Comparison of ENCODE assay signal across 31 mouse cellular contexts in the genomic region with DNA sequence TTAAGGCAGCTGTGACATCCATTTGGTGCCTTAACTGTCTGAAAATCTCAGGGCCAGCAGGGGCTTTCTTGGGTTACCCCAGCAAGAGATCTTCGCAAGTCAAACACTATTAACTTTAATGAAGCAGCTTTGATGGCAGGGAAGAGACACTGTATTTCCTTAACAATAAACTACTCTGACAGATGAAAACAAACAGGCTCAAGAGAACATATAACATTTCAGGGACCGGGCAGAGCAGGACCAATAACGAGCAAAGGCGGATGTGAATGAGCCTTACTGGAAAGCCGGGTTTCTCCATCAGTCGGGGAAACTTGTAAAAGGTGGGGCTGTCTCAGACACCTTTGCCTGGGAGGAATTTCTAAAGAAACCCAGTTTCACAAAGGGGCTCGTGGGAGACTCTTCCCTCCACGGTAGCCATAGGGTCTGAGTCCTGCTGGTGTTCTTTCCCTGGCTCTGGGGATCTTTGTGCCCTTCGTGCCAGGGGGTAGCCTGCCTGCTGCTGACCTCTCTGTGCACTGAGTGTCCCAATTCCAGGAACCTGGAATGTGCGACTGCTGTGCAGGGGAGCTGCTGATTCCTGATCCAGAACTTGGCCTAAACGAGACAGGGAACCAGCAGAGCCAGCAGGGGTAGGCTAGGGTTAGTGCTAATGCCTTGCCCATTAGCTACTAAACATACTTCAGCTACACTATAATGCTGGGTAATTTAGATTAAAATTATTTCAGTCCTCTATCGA. TPM values are rescaled to one million over a fixed set of nuclear protein-coding genes. Genes with fewer than 3 reads are reported as not detected.
DNase-seq lines count a peak whose midpoint lies in the region; ATAC-seq and TF ChIP-seq lines count a peak whose summit lies in the region.
"Had no signal": no experiment of that assay in that cellular context is flagged by ENCODE, and none has a peak within 500 bp of the region (broad histone marks: within the 10 kb centered on the region; RNA-seq: fewer than 3 reads in every experiment).

No protein-coding gene starts in this region.

- H3K36me3 ChIP-seq in hindbrain, embryonic 10.5 days = no peaks in the 10 kb centered on the region
- H3K36me3 ChIP-seq in hindbrain, postnatal 0 days (ENCODE audit: insufficient read depth, low read length) = no peaks in the 10 kb centered on the region
- no peaks in the 10 kb centered on the region for H3K36me3 ChIP-seq in kidney, postnatal 0 days (ENCODE audit: insufficient read depth, low read length)
- H3K36me3 ChIP-seq in limb, embryonic 10.5 days = no peaks in the 10 kb centered on the region
- H3K36me3 ChIP-seq: embryonic facial prominence, embryonic 13.5 days; forebrain, embryonic 12.5 days; G1E; heart, embryonic 13.5 days; hindbrain, embryonic 15.5 days had no signal

- no peak overlapping the region for H3K4me3 ChIP-seq in hindbrain, embryonic 10.5 days
- H3K4me3 ChIP-seq in hindbrain, postnatal 0 days (ENCODE audit: low read length) = no peak overlapping the region
- H3K4me3 ChIP-seq in kidney, postnatal 0 days (replicated peaks; ENCODE audit: low read depth, low read length) = no peak overlapping the region
- H3K4me3 ChIP-seq in limb, embryonic 10.5 days = no peak overlapping the region
- H3K4me3 ChIP-seq: embryonic facial prominence, embryonic 13.5 days; erythroblast, embryonic 14.5 days; forebrain, embryonic 12.5 days; heart, embryonic 13.5 days; hindbrain, embryonic 15.5 days had no signal

- H3K27ac ChIP-seq in hindbrain, embryonic 10.5 days = peak overlapping the region; percentile 35
- H3K27ac ChIP-seq in hindbrain, postnatal 0 days = no peak overlapping the region
- peak overlapping the region; percentile 70; the same call in 1 of the 2 replicates for H3K27ac ChIP-seq in kidney, postnatal 0 days
- H3K27ac ChIP-seq in limb, embryonic 10.5 days = peak overlapping the region; percentile 53; the same call in 1 of the 2 replicates
- H3K27ac ChIP-seq: embryonic facial prominence, embryonic 13.5 days; forebrain, embryonic 12.5 days; hindbrain, embryonic 15.5 days; liver, embryonic 14.5 days; macrophage had no signal

- H3K27me3 ChIP-seq in hindbrain, embryonic 10.5 days (ENCODE audit: insufficient read depth, poor library complexity, severe bottlenecking) = peaks cover 4% of the 10 kb centered on the region
- 0 out of 2 replicates have a peak, but pooled peaks cover 4% of the 10 kb centered on the region for H3K27me3 ChIP-seq in hindbrain, postnatal 0 days (ENCODE audit: insufficient read depth, low read length)
- H3K27me3 ChIP-seq in kidney, postnatal 0 days (ENCODE audit: insufficient read depth, low read length) = no peaks in the 10 kb centered on the region
- peaks cover 52% of the 10 kb centered on the region for H3K27me3 ChIP-seq in limb, embryonic 10.5 days (ENCODE audit: low read depth, poor library complexity, severe bottlenecking)
- H3K27me3 ChIP-seq: hindbrain, embryonic 15.5 days had no signal

- no peak for TF ChIP-seq CTCF in hindbrain, postnatal 0 days (IDR thresholded peaks at IDR 0.05; ENCODE audit: low read depth)
- no peak for TF ChIP-seq CTCF in kidney, postnatal 0 days (IDR thresholded peaks at IDR 0.05; ENCODE audit: low read depth)

- peaks cover 19% of the 10 kb centered on the region for H3K4me1 ChIP-seq in hindbrain, embryonic 10.5 days (replicated peaks)
- H3K4me1 ChIP-seq in hindbrain, postnatal 0 days (ENCODE audit: insufficient read depth, low read length) = no peaks in the 10 kb centered on the region
- peaks cover 22% of the 10 kb centered on the region; the same call in 1 of the 2 replicates for H3K4me1 ChIP-seq in kidney, postnatal 0 days (replicated peaks; ENCODE audit: insufficient read depth, low read length)
- H3K4me1 ChIP-seq in limb, embryonic 10.5 days = peaks cover 71% of the 10 kb centered on the region
- H3K4me1 ChIP-seq: hindbrain, embryonic 15.5 days had no signal

- ATAC-seq in hindbrain, postnatal 0 days = no peak
- peak; percentile 33; the same call in 1 of the 2 replicates for ATAC-seq in kidney, postnatal 0 days (replicated peaks; ENCODE audit: low FRiP score, low read depth)
- ATAC-seq: forebrain, postnatal 0 days had no signal

- 51% methylated on average over 12 of the region's 12 CpGs for WGBS in hindbrain, embryonic 10.5 days
- 52% methylated on average over 12 of the region's 12 CpGs for WGBS in hindbrain, postnatal 0 days
- 24% methylated on average over 12 of the region's 12 CpGs for WGBS in kidney, postnatal 0 days
- 23% methylated on average over 12 of the region's 12 CpGs for WGBS in limb, embryonic 10.5 days

- no peaks in the 10 kb centered on the region for H3K9me3 ChIP-seq in hindbrain, embryonic 10.5 days
- no peaks in the 10 kb centered on the region for H3K9me3 ChIP-seq in hindbrain, postnatal 0 days (ENCODE audit: low read length)
- H3K9me3 ChIP-seq in kidney, postnatal 0 days (replicated peaks; ENCODE audit: low read length) = no peaks in the 10 kb centered on the region
- H3K9me3 ChIP-seq in limb, embryonic 10.5 days (replicated peaks) = no peaks in the 10 kb centered on the region
- H3K9me3 ChIP-seq: embryonic facial prominence, embryonic 13.5 days; forebrain, embryonic 12.5 days; G1E; heart, embryonic 13.5 days; hindbrain, embryonic 15.5 days had no signal

- no peak overlapping the region for H3K4me2 ChIP-seq in hindbrain, postnatal 0 days (ENCODE audit: low read depth, low read length)
- H3K4me2 ChIP-seq in kidney, postnatal 0 days (ENCODE audit: low read length) = no peak overlapping the region
- H3K4me2 ChIP-seq: embryonic facial prominence, embryonic 13.5 days; forebrain, embryonic 12.5 days; heart, embryonic 13.5 days; hindbrain, embryonic 15.5 days had no signal

- no peak for DNase-seq in hindbrain, embryonic 10.5 days (ENCODE audit: low spot score)
- no peak for DNase-seq in hindbrain, postnatal 0 days (ENCODE audit: low spot score)
- DNase-seq in kidney, adult 8-10 months = peak; percentile 64 to 78
- DNase-seq in kidney, postnatal 0 days (ENCODE audit: low spot score) = peak; percentile 93
- DNase-seq in limb, embryonic 10.5 days (ENCODE audit: low spot score) = no peak
- DNase-seq in cerebellum, adult 18-20 months = no peak
- DNase-seq in frontal cortex, postnatal 36 days (ENCODE audit: low spot score in 2 of 2) = no peak
- DNase-seq in thymus, postnatal 25 days = no peak
- DNase-seq: adrenal gland, postnatal 10 days; cerebellum, adult 2 months; cerebellum, postnatal 25 days; forebrain, postnatal 0 days; gastrocnemius, postnatal 10 days; heart, postnatal 10 days; lung, adult 2 months; lung, postnatal 10 days; midbrain, embryonic 14.5 days; retina, postnatal 1 day; right cerebral cortex, postnatal 14 days had no signal

- no peak overlapping the region for H3K9ac ChIP-seq in hindbrain, postnatal 0 days (replicated peaks; ENCODE audit: low read length)
- H3K9ac ChIP-seq in kidney, postnatal 0 days (ENCODE audit: low read depth, low read length) = no peak overlapping the region
- H3K9ac ChIP-seq: embryonic facial prominence, embryonic 13.5 days; forebrain, embryonic 12.5 days; forebrain, postnatal 0 days; heart, embryonic 13.5 days; hindbrain, embryonic 15.5 days; liver, embryonic 14.5 days had no signal

RNA-seq across cellular contexts. Expression of a gene that starts 11.4 kb away (rescaled TPM):
- 0.22 and 0.39 TPM in 2 replicates for polyA plus RNA-seq in hindbrain, embryonic 10.5 days (2016; fragmentation: Nextera tagmentation; extraction: Ambion mirVana)
- not detected in 2 replicates for total RNA-seq in hindbrain, postnatal 0 days (2014; rRNA removed)
- 0.11 and 0.15 TPM in 2 replicates for polyA plus RNA-seq in hindbrain, postnatal 0 days (2015; fragmentation: Nextera tagmentation; extraction: Ambion mirVana)
- 21.3 and 23.2 TPM in 2 replicates for polyA plus RNA-seq in kidney, postnatal 0 days (2015; fragmentation: Nextera tagmentation; extraction: Ambion mirVana)
- polyA plus RNA-seq in limb, embryonic 10.5 days (2016; fragmentation: Nextera tagmentation; extraction: Ambion mirVana) = 1.1 and 1.9 TPM in 2 replicates
- total RNA-seq: forebrain, postnatal 0 days; G1E; gastrocnemius, postnatal 10 days; layer of hippocampus, postnatal 10 days; left cerebral cortex, adult 18-20 months; monocyte, adult 5-6 weeks had no signal
- polyA plus RNA-seq: erythroblast, embryonic 14.5 days; forebrain, embryonic 12.5 days; forebrain, postnatal 0 days; G1E; lung, adult 2 months; macrophage; midbrain, embryonic 14.5 days; small intestine, adult 2 months had no signal

Comparison
In these comparisons a context has a peak if more than half of its experiments do, and no peak if none do; other contexts are left out.
1. DNase-seq: peak in kidney, adult 8-10 months (2 of 2) and kidney, postnatal 0 days (single experiment); none in hindbrain, embryonic 10.5 days (single experiment), hindbrain, postnatal 0 days (single experiment), limb, embryonic 10.5 days (single experiment), cerebellum, adult 18-20 months (0 of 2), frontal cortex, postnatal 36 days (0 of 2) and thymus, postnatal 25 days (single experiment).